Mouse (Mus musculus): ENCODE results near the gene Usp32. TPM values are rescaled to one million over a fixed set of nuclear protein-coding genes. Genes with fewer than 3 reads are reported as not detected.
"Not testable (repeated sequence)": the region's sequence is repeated elsewhere in the genome, so short reads cannot be mapped to it uniquely, and the experiment has no call there.

The Usp32 gene
- 10 to 100 TPM; 91.4 to 93.5 TPM for total RNA-seq (2021)

DNA sequence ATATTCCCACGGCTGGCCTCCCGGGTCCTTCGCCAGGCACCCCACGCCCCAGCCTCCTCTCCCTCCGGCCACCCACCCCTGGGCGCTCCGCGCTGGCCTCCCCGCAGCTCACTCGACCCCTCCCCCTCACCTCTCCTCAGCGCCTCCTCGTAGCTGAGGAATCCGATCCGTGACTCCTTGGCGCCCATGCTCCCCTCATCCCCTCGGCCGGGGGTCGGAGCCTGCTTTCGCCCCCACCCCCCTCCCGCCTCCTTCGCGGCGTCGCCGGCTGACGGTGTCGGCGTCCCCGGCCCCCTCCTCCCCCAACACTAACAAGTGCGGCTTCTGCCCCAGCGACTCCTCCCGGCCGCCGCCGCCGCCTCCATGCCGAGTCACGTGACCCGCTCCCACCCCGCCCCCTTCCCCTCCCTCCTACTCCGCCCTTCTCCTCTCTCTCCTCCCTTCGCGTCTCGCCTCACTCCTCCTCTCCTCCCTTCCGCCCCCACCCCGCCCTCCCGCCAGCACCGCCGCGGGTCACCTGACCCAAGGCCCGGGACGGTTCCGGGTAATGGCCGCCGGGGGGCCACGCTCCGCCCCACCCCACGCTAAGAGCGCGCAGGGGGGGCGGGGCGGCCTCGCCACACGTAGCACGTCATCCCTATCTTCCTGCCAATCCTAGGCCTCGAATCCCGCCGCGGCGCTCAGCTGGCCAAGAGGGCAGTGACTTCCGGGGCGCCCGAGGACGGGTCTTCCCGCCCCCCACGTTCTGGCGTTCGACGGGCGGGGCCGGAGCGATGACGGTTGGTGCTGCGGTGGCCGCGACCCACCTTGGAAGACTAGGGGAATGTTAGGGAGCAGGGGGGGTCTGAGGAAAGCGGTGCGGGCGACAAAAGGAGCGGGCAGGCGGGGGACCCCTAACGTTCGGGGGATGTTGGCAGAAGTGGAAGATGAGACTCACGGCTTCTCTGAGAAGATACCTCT, at the start of gene Usp32:
TSS of gene Usp32 (minus strand) at position 581 of the 960 bp plus-strand sequence.
- peak; percentile 94 to 96 for DNase-seq

DNA sequence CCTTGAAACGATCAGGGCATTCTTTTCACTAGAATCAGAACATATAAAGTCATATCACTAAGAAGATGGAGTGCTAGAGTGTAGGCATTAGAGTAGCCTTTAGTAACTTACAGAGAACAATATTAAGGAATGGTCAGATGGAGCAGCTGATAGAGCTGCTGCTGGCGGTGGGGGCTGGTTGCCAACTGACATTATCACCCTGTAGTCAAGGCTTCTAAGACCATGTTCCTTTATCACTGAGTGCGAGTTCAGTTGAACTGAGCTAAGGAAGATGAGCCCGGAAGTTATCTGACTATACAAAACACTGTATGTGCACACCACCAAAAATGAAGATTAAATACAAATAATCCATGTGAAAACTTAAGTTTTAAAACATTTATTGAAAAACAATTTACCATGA, 49.1 kb upstream of the Usp32 start:
- no peak for DNase-seq

DNA sequence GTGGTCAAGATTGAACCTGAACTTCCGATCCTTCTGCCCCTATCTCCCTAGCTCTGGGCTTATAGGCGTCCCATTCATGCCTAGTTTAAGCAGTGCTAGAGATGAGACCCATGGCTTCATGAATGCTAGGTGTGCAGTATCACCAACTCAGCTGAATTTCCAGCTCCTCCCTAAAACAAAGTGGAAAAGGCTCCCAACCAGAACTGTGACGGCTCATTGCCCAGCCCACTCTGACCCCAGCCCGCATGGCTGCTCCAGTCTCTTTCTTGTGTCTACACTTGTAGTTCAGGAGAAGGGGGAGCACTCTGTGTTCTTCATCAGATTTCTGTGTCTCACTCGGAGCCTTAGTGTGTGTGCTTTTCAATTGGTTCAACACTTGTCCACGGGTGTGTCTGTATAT, 44.9 kb upstream of the Usp32 start:
- DNase-seq = no peak

DNA sequence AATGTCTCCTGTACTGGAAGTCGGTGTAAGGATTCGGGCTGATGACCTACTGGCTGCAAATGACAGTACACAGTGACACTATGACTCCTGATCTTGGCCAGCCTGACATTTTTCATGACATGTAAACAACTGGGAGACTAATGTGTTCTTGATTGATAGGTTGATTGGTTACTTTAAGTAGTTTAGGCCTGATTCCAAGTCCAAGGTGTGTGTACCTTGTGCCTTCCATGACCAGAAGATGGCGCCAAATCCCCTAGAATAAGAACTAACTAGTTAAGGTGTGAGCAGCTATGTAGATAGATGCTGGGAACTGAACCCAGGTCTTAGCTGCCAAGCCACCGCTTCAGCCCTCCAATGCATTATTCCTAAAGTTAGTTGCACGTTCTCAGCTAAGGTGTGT, 44.1 kb upstream of the Usp32 start:
- DNase-seq = no peak

DNA sequence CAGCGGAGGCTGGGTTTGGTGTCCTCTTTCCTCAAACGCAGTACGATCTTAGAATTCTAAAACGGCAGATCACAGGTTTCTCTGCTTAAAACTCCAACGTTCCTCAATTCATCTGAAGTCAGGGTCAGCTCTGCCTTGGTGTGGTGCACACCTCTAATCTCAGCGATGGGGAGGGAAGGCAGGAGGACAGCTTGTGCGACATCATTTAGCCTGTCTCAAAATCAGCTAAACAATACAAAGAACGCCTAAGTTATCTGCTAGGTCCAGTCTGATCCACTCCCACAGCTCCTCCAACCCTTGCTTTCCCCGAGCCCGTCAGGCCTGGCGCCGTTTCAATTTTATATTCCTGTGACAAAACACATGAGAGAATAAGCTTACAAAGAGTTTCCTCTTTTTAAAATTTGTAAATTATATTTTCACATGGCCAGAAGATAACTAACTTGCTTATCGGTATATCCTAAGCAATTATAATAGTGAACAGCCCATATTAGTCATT, 43.4 kb upstream of the Usp32 start:
- no peak for DNase-seq

DNA sequence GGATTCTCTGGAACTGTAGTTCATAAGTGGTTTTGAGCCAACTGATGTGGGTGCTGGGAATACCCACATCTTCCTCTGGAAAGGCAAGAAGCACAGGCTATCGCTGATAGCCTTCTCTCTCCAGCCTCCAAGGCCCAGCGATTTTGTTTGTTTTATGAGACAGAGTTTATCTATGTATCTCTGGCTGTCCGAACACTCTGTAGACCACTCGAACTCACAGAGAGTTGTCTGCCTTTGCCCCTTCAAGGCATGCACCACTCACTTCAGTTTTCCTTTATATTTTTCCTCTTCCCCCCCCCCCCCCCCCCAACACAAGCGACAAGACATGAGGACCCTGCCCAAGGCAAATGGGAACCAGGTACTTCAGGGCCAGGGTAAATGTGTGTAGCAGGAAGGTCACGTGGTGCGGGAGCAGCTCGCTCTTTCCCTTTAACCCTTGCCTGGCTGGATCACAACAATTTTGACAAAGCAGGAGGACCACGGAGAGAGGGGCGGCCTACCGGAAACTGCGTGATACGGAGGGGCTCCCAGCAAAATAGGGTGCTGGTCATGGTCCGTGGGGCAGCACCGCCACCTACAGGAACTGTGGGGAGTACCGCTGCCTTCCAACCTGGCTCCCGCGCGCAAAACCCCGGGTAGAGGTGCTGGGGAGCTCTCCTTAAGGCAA, 42.8 kb upstream of the Usp32 start:
- DNase-seq = peak; percentile 63 to 70

DNA sequence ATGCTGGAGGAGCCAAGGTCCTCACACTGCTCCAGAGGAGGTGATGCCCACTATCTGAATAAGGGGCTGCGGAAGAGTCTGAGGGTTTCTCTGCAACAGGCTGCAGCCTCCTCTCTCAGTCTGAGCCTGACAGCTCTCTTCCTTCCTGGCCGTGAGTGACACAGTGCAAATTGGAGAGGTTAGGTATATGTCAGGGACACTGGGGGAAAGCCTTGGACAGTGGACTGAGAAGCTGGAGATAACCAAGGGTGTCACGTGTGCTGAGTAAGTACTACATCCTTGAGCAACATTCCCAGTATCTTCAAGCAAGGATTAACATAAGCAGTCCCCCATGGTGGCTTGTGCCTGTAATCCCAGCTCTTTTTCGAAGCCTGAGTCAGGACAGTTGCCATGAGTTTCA, 38.5 kb upstream of the Usp32 start:
- no peak for DNase-seq

DNA sequence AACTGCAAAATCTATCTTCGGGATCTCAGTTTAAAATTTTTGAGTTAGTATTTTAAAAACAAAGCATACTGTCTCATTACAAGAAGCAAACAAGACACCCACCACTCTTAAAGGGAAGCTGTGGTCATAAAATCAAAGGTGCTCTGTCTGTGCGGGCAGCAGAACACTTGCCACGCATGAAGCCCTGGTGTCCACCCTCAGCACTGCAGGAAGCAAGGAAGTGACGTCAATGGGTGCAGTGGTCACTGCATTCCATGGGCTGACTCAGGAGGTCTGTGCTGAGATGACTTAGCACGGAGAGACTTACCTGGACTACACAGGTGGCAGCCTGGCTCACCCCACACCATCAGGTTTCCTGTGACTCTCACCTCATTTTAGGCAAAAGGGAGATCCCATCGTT, 37.8 kb upstream of the Usp32 start:
- DNase-seq = no peak

- DNase-seq = no peak
Measured at GRCm38 (mm10) chr11:85175941-85176340, 36.0 kb upstream of the Usp32 start.

DNA sequence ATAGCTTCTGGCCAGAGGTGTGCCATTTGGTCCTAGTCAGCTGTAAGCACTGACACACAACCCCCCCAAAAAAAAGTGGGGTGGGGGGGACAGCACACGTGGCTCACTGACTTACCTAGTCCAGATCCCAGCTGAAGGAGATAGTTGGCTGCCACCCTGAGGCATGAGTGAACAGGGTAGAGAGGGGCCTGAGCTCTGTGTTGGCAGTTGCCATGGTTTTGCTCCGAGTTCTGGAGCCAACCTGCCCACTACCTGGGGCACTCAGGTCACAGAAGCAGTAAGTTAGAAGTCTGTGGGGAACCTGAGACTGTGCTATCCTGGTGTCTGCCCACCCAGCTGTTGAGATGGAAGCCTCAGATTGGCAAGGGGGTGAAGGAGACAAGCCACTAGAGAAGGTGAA, 30.9 kb upstream of the Usp32 start:
- DNase-seq = no peak

GRCm38 (mm10) chr11:85170058-85170740, 30.2 kb upstream of the Usp32 start, which contains the start of gene 1700125H20Rik:
Gene 1700125H20Rik, plus strand, starts transcription at chr11:85170404.
- peak; percentile 83 to 84 for DNase-seq

DNA sequence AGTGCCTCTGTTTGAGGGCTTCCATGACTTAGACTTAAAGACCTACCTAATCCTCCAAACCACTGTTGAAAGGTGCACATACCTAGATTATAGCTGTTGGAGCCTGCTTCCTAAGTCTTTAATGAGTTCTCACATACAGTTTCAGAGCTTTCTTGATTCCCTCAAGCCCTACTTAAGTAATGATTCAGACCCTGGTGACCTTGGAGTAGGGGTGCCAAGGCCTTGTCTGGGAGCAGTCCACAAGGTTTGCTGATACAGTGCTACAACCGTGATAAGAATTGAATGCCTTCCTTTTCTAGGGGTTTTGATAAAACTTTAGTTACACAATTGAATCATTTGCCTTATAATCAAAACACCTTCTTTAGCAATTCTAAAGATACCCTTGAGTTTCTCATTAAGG, 27.5 kb upstream of the Usp32 start:
- DNase-seq = no peak

DNA sequence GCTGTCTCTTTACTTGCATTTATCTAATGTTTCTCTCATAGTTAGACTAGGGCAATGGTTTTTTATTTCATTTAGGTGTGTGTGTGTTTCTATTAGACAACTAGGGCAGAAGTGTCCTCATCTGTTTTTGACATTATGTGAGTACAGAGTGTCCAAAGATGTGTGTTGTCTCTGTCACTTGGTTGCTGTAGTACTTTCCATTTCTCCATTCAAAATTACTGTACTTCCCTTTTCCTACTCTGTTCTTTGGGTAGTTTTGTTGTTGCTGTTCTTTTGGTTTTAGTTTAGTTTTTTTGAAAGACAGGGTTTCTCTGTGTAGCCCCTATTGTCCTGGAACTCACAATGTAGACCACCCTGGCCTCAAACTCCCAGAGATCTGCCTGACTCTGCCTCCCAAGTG, 24.4 kb upstream of the Usp32 start:
- no peak for DNase-seq

GRCm38 (mm10) chr11:85163014-85163413, 23.1 kb upstream of the Usp32 start:
- DNase-seq = not testable (repeated sequence)

- DNase-seq = no peak
Measured at GRCm38 (mm10) chr11:85157301-85157700, 17.3 kb upstream of the Usp32 start.

- DNase-seq = no peak
Measured at GRCm38 (mm10) chr11:85152256-85152930, 12.4 kb upstream of the Usp32 start.

GRCm38 (mm10) chr11:85138776-85139474, 1.0 kb downstream of the Usp32 start:
- peak; percentile 4 to 12 for DNase-seq

DNA sequence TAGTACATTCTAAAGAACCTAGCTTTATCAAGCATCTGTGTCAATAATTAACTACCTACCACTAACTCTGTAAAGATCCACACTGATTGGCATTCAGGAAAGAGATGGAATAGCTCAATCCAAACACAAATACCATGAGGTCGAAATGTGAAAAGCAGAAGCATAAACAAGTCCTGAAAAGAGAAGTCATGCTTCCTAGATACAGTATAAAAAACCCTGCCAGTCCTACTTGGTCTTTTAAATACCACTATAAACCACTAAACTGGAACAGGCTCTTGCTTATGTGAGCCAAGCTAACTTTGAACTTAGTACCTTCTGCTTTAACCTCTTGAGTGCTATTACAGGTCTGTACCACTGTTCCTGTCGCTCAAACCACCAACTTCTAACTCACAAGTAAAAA, 8.4 kb downstream of the Usp32 start:
- no peak for DNase-seq

DNA sequence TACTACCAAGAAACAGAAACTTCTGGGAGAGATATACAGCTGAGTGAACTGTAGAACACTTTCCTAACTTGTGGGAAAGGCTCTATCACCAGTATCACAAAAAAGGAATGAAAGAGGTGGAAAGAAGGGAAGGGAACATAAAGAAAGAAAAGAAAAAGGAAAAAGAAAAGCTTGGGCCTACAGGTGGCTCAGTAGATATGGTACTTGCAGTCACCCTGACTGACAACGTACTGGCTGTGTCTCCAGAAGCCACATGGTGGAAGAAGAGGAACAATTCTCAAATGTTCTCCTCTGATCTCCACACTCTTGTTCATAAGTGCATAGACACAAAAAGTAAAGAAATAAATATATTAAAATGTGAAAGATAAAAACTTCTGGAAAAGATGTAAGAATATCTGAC, 11.1 kb downstream of the Usp32 start:
- DNase-seq = no peak

DNA sequence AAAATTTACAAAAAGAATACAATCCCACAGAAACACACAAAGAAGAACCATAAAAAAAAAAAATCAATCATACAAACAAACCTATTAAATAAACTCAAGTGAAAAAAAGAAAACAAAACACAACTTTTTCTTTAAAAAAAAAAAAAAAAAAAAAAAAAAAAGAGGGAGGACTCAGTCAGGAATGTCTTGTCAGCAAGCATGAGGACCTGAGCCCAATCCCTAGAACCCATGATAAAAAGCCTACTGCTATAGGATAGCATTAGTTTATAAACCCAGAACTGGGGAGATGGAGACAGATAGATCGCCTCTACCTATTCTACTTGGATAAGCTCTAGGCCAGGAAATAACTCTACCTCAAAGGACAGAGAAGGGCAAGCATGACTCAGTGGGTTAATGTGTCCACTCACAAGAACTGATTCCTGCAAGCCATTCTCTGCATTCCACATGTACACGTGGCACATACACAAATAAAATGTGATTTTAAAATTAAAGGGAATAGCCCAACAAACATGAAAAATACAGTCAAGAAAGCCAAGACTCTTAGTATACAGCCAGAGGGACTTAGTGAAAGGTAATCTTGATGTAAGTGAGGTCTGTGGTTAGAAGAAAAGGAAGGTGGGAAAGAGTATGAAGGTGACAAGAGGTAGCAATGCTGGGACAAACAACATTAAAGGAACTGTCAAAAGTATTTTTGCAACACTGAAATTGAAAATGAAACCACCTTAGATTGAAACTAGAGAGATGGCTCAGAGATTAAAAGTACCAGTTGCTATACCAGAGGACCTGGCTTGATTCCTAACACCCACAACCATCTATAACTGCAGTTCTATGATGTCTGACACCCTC, 13.5 kb downstream of the Usp32 start:
- DNase-seq = no peak
